Mouse (Mus musculus): ENCODE measurements around the gene Zranb3. TPM values are rescaled to one million over a fixed set of nuclear protein-coding genes. Genes with fewer than 3 reads are reported as not detected.

Zranb3 gene
- polyA plus RNA-seq, 1 experiment from 2014 or later = 2.9 TPM

Other genes with a start within 250 kb of the Zranb3 start
- 0.58 and 0.95 TPM in 2 replicates for gene Map3k19, start 248.0 kb downstream of the Zranb3 start, polyA plus RNA-seq (2015; fragmentation: Nextera tagmentation; extraction: Ambion mirVana)
- 21.3 and 24.4 TPM in 2 replicates for gene Rab3gap1, start 234.3 kb downstream of the Zranb3 start, polyA plus RNA-seq (2015; fragmentation: Nextera tagmentation; extraction: Ambion mirVana)
- 80.5 and 93.0 TPM in 2 replicates for gene R3hdm1, start 254 bp upstream of the Zranb3 start, polyA plus RNA-seq (2015; fragmentation: Nextera tagmentation; extraction: Ambion mirVana)
- gene Ubxn4, start 140.9 kb upstream of the Zranb3 start, polyA plus RNA-seq (2015; fragmentation: Nextera tagmentation; extraction: Ambion mirVana) = 81.6 and 83.6 TPM in 2 replicates
- gene Lct, start 225.3 kb upstream of the Zranb3 start, polyA plus RNA-seq (2015; fragmentation: Nextera tagmentation; extraction: Ambion mirVana) = 0.10 and 0.20 TPM in 2 replicates